Comparison of ENCODE assay signal across 17 mouse cellular contexts in the genomic region with DNA sequence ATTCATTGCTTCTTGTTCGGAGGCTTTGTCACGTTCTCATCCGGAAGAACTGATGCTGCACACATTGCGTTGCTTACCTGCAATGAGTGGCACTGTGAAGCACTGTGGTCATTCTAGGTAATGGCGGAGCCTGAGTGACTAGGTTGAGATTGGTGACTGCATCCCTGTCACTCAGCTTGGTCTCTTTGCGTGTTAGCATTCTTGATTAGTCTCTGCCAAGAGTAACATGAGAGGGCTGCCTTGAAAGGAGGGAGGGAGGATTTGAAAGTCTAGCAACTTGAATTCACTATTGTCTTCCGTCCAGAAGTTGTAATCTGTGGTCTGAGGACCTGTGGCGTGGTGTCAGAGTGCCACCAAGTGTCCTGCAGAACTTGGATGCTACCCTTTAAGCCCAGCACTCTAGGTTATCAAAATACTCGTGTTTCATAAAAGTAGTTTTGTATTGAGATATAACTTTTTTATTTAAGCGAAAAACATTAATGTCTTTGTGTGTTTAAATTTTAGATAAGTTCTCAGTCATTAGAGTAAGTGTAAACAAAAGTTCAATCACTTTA.
DNase-seq lines count a peak whose midpoint lies in the region; ATAC-seq and TF ChIP-seq lines count a peak whose summit lies in the region.
"Had no signal": no experiment of that assay in that cellular context is flagged by ENCODE, and none has a peak within 500 bp of the region (broad histone marks: within the 10 kb centered on the region; RNA-seq: fewer than 3 reads in every experiment).

No protein-coding gene starts in this region.

- 78% methylated on average over 10 of the region's 10 CpGs for WGBS in liver, adult 2 months
- WGBS in liver, embryonic 12.5 days (ENCODE audit: insufficient replicate concordance), result 75% methylated on average over 10 of the region's 10 CpGs
- WGBS in heart, postnatal 0 days, result 49% methylated on average over 10 of the region's 10 CpGs

- no peak overlapping the region for H3K4me3 ChIP-seq in liver, adult 2 months (ENCODE audit: insufficient read depth, low read depth, low read length)
- no peak overlapping the region for H3K4me3 ChIP-seq in liver, embryonic 12.5 days
- no peak overlapping the region for H3K4me3 ChIP-seq in cortical plate, adult 2 months (ENCODE audit: insufficient read depth, low read length)
- H3K4me3 ChIP-seq in heart, postnatal 0 days (ENCODE audit: low read depth, low read length), result no peak overlapping the region
- H3K4me3 ChIP-seq: embryonic facial prominence, embryonic 10.5 days; forebrain, embryonic 13.5 days; limb, embryonic 12.5 days; midbrain, embryonic 13.5 days had no signal

- DNase-seq in heart, adult 9 months (ENCODE audit: low spot score in 2 of 2), result peak; percentile 17 to 19
- no peak for DNase-seq in heart, postnatal 25 days (ENCODE audit: low spot score)
- peak; percentile 41 for DNase-seq in liver, adult 2 months (ENCODE audit: extremely low read depth, low read depth, low spot score)
- DNase-seq in heart, postnatal 0 days (ENCODE audit: low spot score), result peak; percentile 78
- DNase-seq in adipocyte (ENCODE audit: low spot score), result no peak
- DNase-seq: cerebellum, postnatal 10 days; kidney, adult 11 months; kidney, postnatal 14 days; retina, postnatal 1 day had no signal

- H3K4me2 ChIP-seq in liver, embryonic 12.5 days, result no peak overlapping the region
- H3K4me2 ChIP-seq in heart, postnatal 0 days (ENCODE audit: low read depth, low read length), result no peak overlapping the region
- H3K4me2 ChIP-seq: forebrain, embryonic 13.5 days; hindbrain, embryonic 14.5 days; limb, embryonic 12.5 days; midbrain, embryonic 13.5 days had no signal

- ATAC-seq in liver, embryonic 12.5 days, result no peak
- ATAC-seq in heart, postnatal 0 days (ENCODE audit: insufficient read depth, low read depth), result no peak
- ATAC-seq: forebrain, embryonic 13.5 days; midbrain, embryonic 13.5 days had no signal

- no peak overlapping the region for H3K9ac ChIP-seq in liver, adult 2 months (ENCODE audit: low read depth, low read length)
- H3K9ac ChIP-seq in liver, embryonic 12.5 days, result no peak overlapping the region
- no peak overlapping the region for H3K9ac ChIP-seq in heart, postnatal 0 days (replicated peaks; ENCODE audit: low read depth, low read length)
- H3K9ac ChIP-seq: forebrain, embryonic 13.5 days; hindbrain, embryonic 14.5 days; limb, embryonic 12.5 days; midbrain, embryonic 13.5 days had no signal

- no peaks in the 10 kb centered on the region for H3K9me3 ChIP-seq in liver, embryonic 12.5 days (replicated peaks)
- H3K9me3 ChIP-seq in heart, postnatal 0 days (replicated peaks; ENCODE audit: control insufficient read depth, low read length), result no peaks in the 10 kb centered on the region
- H3K9me3 ChIP-seq: embryonic facial prominence, embryonic 10.5 days; forebrain, embryonic 13.5 days; G1E; limb, embryonic 12.5 days; midbrain, embryonic 13.5 days had no signal

- TF ChIP-seq EP300 in heart, postnatal 0 days (IDR thresholded peaks at IDR 0.05; ENCODE audit: low read depth), result no peak

- H3K79me2 ChIP-seq in liver, adult 2 months (ENCODE audit: control insufficient read depth, insufficient read depth, low read length), result peaks cover 43% of the 10 kb centered on the region

- peak; percentile 43; the same call in 1 of the 2 replicates for TF ChIP-seq CTCF in liver, adult 2 months (IDR thresholded peaks at IDR 0.05; ENCODE audit: low read depth, low read length)
- peak; percentile 17; the same call in 1 of the 2 replicates for TF ChIP-seq CTCF in cortical plate, adult 2 months (IDR thresholded peaks at IDR 0.05; ENCODE audit: extremely low read depth, insufficient read depth, low read length)
- peak; percentile 30; the same call in 1 of the 2 replicates for TF ChIP-seq CTCF in heart, postnatal 0 days (IDR thresholded peaks at IDR 0.05; ENCODE audit: low read depth)

- H3K36me3 ChIP-seq in liver, adult 2 months (ENCODE audit: control insufficient read depth, insufficient read depth, low read length), result peaks cover 2% of the 10 kb centered on the region; the same call in 1 of the 2 replicates
- no peaks in the 10 kb centered on the region for H3K36me3 ChIP-seq in liver, embryonic 12.5 days
- H3K36me3 ChIP-seq in heart, postnatal 0 days (replicated peaks; ENCODE audit: control insufficient read depth, insufficient read depth, low read length), result no peaks in the 10 kb centered on the region
- H3K36me3 ChIP-seq: limb, embryonic 12.5 days; midbrain, embryonic 13.5 days had no signal

- intact Hi-C loops in heart, postnatal 25 days (cut with DNase I), result no loop called here

- TF ChIP-seq POLR2A in liver, adult 2 months (IDR thresholded peaks at IDR 0.05; ENCODE audit: extremely low read depth, insufficient read depth, low read length), result no peak
- TF ChIP-seq POLR2A in cortical plate, adult 2 months (IDR thresholded peaks at IDR 0.05; ENCODE audit: extremely low read depth, insufficient read depth, low read length), result no peak

- H3K4me1 ChIP-seq in liver, adult 2 months (ENCODE audit: control insufficient read depth, insufficient read depth, low read length), result peaks cover 15% of the 10 kb centered on the region
- H3K4me1 ChIP-seq in liver, embryonic 12.5 days, result peaks cover 9% of the 10 kb centered on the region; the same call in 1 of the 2 replicates
- H3K4me1 ChIP-seq in cortical plate, adult 2 months (ENCODE audit: control insufficient read depth, insufficient read depth, low read length), result peaks cover 10% of the 10 kb centered on the region
- peaks cover 45% of the 10 kb centered on the region for H3K4me1 ChIP-seq in heart, postnatal 0 days (ENCODE audit: control insufficient read depth, insufficient read depth)

- H3K27ac ChIP-seq in liver, adult 2 months (replicated peaks; ENCODE audit: insufficient read depth, low read depth, low read length), result no peak overlapping the region
- no peak overlapping the region for H3K27ac ChIP-seq in liver, embryonic 12.5 days
- H3K27ac ChIP-seq in cortical plate, adult 2 months (ENCODE audit: insufficient read depth, low read length), result no peak overlapping the region
- peak overlapping the region; percentile 92; the same call in 1 of the 2 replicates for H3K27ac ChIP-seq in heart, postnatal 0 days (ENCODE audit: low read depth)
- H3K27ac ChIP-seq: embryonic facial prominence, embryonic 10.5 days; forebrain, embryonic 13.5 days; hindbrain, embryonic 14.5 days; limb, embryonic 12.5 days; midbrain, embryonic 13.5 days had no signal

- no peaks in the 10 kb centered on the region for H3K27me3 ChIP-seq in liver, adult 2 months (ENCODE audit: control insufficient read depth, insufficient read depth, low read length)
- no peaks in the 10 kb centered on the region for H3K27me3 ChIP-seq in liver, embryonic 12.5 days (replicated peaks)
- H3K27me3 ChIP-seq in heart, postnatal 0 days (ENCODE audit: control insufficient read depth, insufficient read depth, low read length), result no peaks in the 10 kb centered on the region
- H3K27me3 ChIP-seq: forebrain, embryonic 13.5 days; limb, embryonic 12.5 days; midbrain, embryonic 13.5 days had no signal

Comparison
In these comparisons a context has a peak if more than half of its experiments do, and no peak if none do; other contexts are left out.
1. DNase-seq: peak in heart, adult 9 months (2 of 2), liver, adult 2 months (single experiment) and heart, postnatal 0 days (single experiment); none in heart, postnatal 25 days (single experiment) and adipocyte (single experiment).
2. Peak in every context shown above with its lines, with median percentiles within 50 percentile points of each other: CTCF ChIP-seq.